Mouse (Mus musculus) lung, adult 2 months (tissue): ENCODE measurements around the gene A630001G21Rik. TPM values are rescaled to one million over a fixed set of nuclear protein-coding genes. Genes with fewer than 3 reads are reported as not detected.

Source experiments
- DNase-seq: peaks from one replicate; pipeline ENCODE4 v3.0.0; 2022
- H3K4me1 ChIP-seq: fragments of 200-500 bp; 2 replicates; pipeline ENCODE4 v1.6.1; 2011; ENCODE audit warnings: low read length; ENCODE audit not compliant: control insufficient read depth, insufficient read depth
- H3K4me3 ChIP-seq: fragments of 200-500 bp; replicated peaks from 2 replicates; pipeline ENCODE3; 2011; ENCODE audit warnings: low read depth, mild to moderate bottlenecking, control low read depth, low read length; ENCODE audit errors: extremely low read depth
- CTCF ChIP-seq: fragments of 200-500 bp; IDR thresholded peaks from 2 replicates; pipeline ENCODE4 v1.5.1; 2011; ENCODE audit warnings: mild to moderate bottlenecking, low read length, control low read depth; ENCODE audit not compliant: insufficient read depth
- POLR2A ChIP-seq: fragments of 200-500 bp; IDR thresholded peaks from 2 replicates; pipeline ENCODE4 v1.6.1; 2011; ENCODE audit warnings: low read depth, mild to moderate bottlenecking, control low read depth, low read length, borderline replicate concordance; ENCODE audit errors: extremely low read depth
- WGBS: fragments of 180-500 bp; shearing (Covaris S2); methylation state at CpG from one replicate; pipeline ENCODE4 v1.1.7; 2018; 5-methylcytosine and 5-hydroxymethylcytosine counted together
- polyA plus RNA-seq: library from polyadenylated mRNA; depleted of rRNA; stranded (reverse); fragments of >200 nt; gene quantifications from 2 replicates; pipeline ENCODE4 v1.2.3, GENCODE M21; 2012

The A630001G21Rik gene
- polyA plus RNA-seq, 1 experiment: 3.6 TPM

- 68% methylated on average over 7 of the region's 7 CpGs for WGBS
- no peak overlapping the region for H3K4me3 ChIP-seq
- TF ChIP-seq POLR2A: no peak
- TF ChIP-seq CTCF: no peak
- no peaks in the 10 kb centered on the region for H3K4me1 ChIP-seq
- no peak for DNase-seq
Observed at GRCm38 (mm10) chr1:85716447-85717027, 61.9 kb downstream of the A630001G21Rik start.

DNA sequence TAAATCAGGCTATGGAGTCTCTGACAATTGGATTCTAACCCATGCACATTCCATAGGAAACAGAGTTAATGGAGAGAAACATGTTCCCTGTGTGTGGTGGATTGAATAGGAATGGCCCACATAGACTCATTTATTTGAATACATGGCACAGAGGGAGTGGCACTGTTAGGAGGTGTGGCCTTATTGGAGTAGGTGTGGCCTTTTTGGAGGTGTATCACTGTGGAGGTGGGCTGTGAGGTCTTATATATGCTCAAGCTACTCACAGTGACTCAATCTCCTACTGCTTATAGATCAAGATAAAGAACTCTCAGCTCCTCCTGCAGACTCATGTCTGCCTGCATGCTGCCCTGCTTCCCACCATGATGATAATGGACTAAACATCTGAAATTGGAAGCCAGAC lies 63.9 kb downstream of the A630001G21Rik start:
- no peaks in the 10 kb centered on the region for H3K4me1 ChIP-seq
- TF ChIP-seq CTCF (no peak), POLR2A (no peak)
- no peak overlapping the region for H3K4me3 ChIP-seq
- no peak for DNase-seq

DNA sequence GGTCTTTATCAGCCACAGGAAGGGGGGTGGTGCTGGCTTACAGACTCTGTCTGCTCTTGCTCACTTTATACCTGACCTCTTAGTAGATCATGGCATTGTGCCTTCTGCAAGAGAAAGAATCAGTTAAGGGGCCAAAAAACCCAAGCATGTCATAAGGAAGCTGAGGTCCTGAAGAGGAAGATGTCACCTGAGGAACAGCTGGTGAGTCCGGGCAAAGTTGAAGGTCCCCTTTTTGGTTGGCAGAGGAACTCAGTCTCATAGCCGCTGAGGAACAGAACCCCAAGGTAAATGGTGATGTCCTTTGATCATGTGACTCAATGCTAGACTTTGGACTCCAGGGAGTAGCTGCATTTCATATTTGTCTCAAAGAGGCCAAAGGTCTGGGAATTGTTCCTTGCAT lies 71.7 kb downstream of the A630001G21Rik start:
- no peak overlapping the region for H3K4me3 ChIP-seq
- 88% methylated on average over 2 of the region's 2 CpGs for WGBS
- no peak for DNase-seq
- no peaks in the 10 kb centered on the region; the same call in 1 of the 2 replicates for H3K4me1 ChIP-seq
- TF ChIP-seq CTCF: no peak
- TF ChIP-seq POLR2A: no peak

- no peak for DNase-seq
- H3K4me3 ChIP-seq: no peak overlapping the region
Observed at GRCm38 (mm10) chr1:85705552-85705951, 72.9 kb downstream of the A630001G21Rik start.

DNA sequence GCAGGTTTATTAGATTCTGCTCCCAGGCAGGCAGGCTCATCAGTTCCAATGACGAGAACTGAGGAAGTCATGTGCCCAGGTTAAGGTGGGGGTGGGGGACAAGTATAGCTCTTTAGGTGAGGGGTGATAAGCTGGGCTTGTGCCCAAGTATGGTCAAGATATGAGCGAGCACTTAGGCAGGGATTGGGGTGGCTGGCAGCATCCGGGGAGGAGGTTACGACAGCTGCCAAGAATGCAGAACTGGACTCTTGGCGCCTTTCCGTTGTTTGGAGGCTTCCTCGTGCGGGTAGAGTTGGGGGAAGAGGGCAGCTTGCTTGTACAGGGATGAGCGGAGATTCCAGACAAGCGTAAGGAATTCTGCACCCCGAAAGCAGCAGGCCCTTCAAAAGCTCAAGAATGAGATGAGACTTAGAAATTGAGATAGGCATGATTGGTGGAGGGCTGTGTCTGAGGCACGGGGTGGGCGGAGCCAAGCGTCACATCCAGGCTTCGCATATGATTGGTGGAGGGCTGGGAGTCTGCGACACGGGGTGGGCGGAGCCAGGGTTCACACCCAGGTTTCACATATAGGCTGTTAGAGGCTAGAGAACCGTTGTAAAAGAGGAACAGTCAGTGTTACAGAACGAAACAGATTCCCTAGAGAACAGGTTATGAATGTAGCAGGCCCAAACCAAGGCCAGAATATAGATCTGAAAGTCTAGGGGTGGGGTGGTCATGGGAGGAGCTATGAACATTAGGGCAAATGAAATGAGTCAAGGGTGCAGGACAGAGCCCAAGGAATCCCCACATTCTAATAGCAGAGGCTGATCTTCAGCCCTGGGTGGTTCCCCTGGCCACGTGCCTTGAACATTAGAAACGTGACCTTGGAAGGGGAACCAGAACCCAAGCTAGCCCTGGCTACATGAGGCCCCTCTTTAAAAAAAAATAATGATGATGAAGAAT lies 74.9 kb downstream of the A630001G21Rik start:
- 12% methylated on average over 22 of the region's 22 CpGs for WGBS
- TF ChIP-seq POLR2A (no peak), CTCF (no peak)
- DNase-seq: peak; percentile 77
- Histone ChIP-seq H3K4me1 (no peaks in the 10 kb centered on the region; the same call in 1 of the 2 replicates), H3K4me3 (peak overlapping the region; percentile 65)

More at GRCm38 (mm10) chr1:85705552-85705951, 72.9 kb downstream of the A630001G21Rik start:
- no peaks in the 10 kb centered on the region; the same call in 1 of the 2 replicates for H3K4me1 ChIP-seq
- 95% methylated on average over 1 of the region's 1 CpGs for WGBS
- no peak for TF ChIP-seq POLR2A
- no peak for TF ChIP-seq CTCF

GRCm38 (mm10) chr1:85702531-85702930 lies 75.9 kb downstream of the A630001G21Rik start:
- 72% methylated on average over 4 of the region's 4 CpGs for WGBS
- no peak for DNase-seq
- Histone ChIP-seq H3K4me3 (no peak overlapping the region), H3K4me1 (no peaks in the 10 kb centered on the region; the same call in 1 of the 2 replicates)
- TF ChIP-seq CTCF (no peak), POLR2A (no peak)

- H3K4me1 ChIP-seq: no peaks in the 10 kb centered on the region
- DNase-seq: no peak
- 63% methylated on average over 4 of the region's 4 CpGs for WGBS
- no peak overlapping the region for H3K4me3 ChIP-seq
- TF ChIP-seq CTCF (no peak), POLR2A (no peak)
Observed at GRCm38 (mm10) chr1:85697721-85698493, 80.5 kb downstream of the A630001G21Rik start.

DNA sequence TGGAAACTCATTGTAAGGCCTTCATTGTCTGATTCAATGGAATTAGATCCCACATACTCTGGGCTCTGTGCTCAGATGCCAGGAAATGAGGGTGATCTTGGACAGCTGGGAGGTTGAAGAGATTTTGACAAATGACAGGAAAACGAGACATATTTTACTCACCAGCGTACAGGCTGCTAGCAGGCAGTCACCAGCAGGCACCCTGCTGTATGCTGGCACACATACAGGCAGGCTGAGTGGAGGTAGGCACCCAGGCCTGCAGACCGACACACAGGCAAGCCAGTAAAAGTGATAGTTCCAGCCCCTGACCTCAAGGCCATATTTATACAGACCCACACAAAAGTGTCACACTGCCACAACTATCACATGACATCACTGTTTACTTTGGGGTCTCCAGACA lies 82.8 kb downstream of the A630001G21Rik start:
- 65% methylated on average over 3 of the region's 3 CpGs for WGBS
- TF ChIP-seq CTCF (no peak), POLR2A (no peak)
- no peak overlapping the region for H3K4me3 ChIP-seq
- DNase-seq: no peak
- no peaks in the 10 kb centered on the region for H3K4me1 ChIP-seq

DNA sequence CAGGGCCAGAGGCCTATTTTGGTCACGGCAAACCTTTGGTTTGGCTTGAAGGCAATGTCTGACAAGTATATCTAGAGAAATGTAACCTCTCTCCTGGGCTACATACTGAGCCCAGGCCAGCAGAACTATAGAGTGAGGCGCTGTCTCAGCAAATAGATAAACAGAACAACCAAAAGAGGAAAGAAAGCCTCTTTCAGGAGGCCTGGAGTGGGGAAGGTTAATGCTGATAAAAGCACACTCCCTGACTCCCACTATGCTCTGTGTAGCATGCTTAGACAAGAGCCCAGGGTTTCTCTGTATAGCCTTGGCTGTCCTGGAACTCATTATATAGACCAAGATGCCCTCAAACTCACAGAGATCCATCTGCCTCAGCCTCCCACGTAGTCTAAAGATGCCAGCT lies 85.2 kb downstream of the A630001G21Rik start:
- Histone ChIP-seq H3K4me1 (no peaks in the 10 kb centered on the region), H3K4me3 (no peak overlapping the region)
- 69% methylated on average over 3 of the region's 3 CpGs for WGBS
- TF ChIP-seq CTCF: no peak
- DNase-seq: no peak

- Histone ChIP-seq H3K4me3 (no peak overlapping the region), H3K4me1 (no peaks in the 10 kb centered on the region)
- 61% methylated on average over 1 of the region's 1 CpGs for WGBS
- DNase-seq: no peak
- TF ChIP-seq CTCF (no peak), POLR2A (no peak)
Observed at GRCm38 (mm10) chr1:85692281-85692680, 86.2 kb downstream of the A630001G21Rik start.
